Mouse (Mus musculus): Measurements from ENCODE around the gene Chmp3. TPM values are rescaled to one million over a fixed set of nuclear protein-coding genes. Genes with fewer than 3 reads are reported as not detected.

The Chmp3 gene
- polyA plus RNA-seq, 1 experiment: 51.7 TPM

- Histone ChIP-seq H3K79me3 (ENCODE audit: low read depth) (no peaks in the 10 kb centered on the region), H3K36me3 (ENCODE audit: control insufficient read depth, insufficient read depth) (no peaks in the 10 kb centered on the region), H3K79me2 (ENCODE audit: control insufficient read depth, insufficient read depth) (no peaks in the 10 kb centered on the region), H3ac (ENCODE audit: control insufficient read depth, insufficient read length, low read depth) (no peak overlapping the region), H3K27me3 (ENCODE audit: control insufficient read depth, insufficient read depth, insufficient read length) (no peaks in the 10 kb centered on the region), H3K4me3 (ENCODE audit: insufficient read depth, poor library complexity, severe bottlenecking) (no peak overlapping the region)
- TF ChIP-seq CTCF (IDR thresholded peaks at IDR 0.05; ENCODE audit: control insufficient read depth, insufficient read depth, insufficient read length) (no peak), MYOD1 (IDR thresholded peaks at IDR 0.05; ENCODE audit: control insufficient read depth, insufficient read length, low read depth) (no peak), FOSL1 (IDR thresholded peaks at IDR 0.05; ENCODE audit: insufficient read depth, low read length, poor library complexity, severe bottlenecking) (no peak)
Measured at GRCm38 (mm10) chr6:71530176-71530575, 13.4 kb upstream of the Chmp3 start.

GRCm38 (mm10) chr6:71537286-71537685 lies 6.3 kb upstream of the Chmp3 start:
- no peak for TF ChIP-seq USF1 (IDR thresholded peaks at IDR 0.05; ENCODE audit: low read depth)
- TF ChIP-seq CEBPB (IDR thresholded peaks at IDR 0.05; ENCODE audit: low read depth): no peak
- TF ChIP-seq MAX (IDR thresholded peaks at IDR 0.05): no peak
- Histone ChIP-seq H3K79me3 (ENCODE audit: low read depth) (no peaks in the 10 kb centered on the region), H3K4me3 (ENCODE audit: insufficient read depth, poor library complexity, severe bottlenecking) (no peak overlapping the region), H3K27me3 (ENCODE audit: control insufficient read depth, insufficient read depth, insufficient read length) (no peaks in the 10 kb centered on the region), H3K79me2 (ENCODE audit: control insufficient read depth, insufficient read depth) (no peaks in the 10 kb centered on the region), H3ac (ENCODE audit: control insufficient read depth, insufficient read length, low read depth) (no peak overlapping the region), H3K36me3 (ENCODE audit: control insufficient read depth, insufficient read depth) (no peaks in the 10 kb centered on the region)

- peaks cover 10% of the 10 kb centered on the region for H3K79me2 ChIP-seq (ENCODE audit: control insufficient read depth, insufficient read depth)
- peaks cover 19% of the 10 kb centered on the region for H3K36me3 ChIP-seq (ENCODE audit: control insufficient read depth, insufficient read depth)
- H3K79me3 ChIP-seq (ENCODE audit: low read depth): no peaks in the 10 kb centered on the region
- H3K27me3 ChIP-seq (ENCODE audit: control insufficient read depth, insufficient read depth, insufficient read length): no peaks in the 10 kb centered on the region
- no peak overlapping the region for H3K4me3 ChIP-seq (ENCODE audit: insufficient read depth, poor library complexity, severe bottlenecking)
- TF ChIP-seq USF1 (IDR thresholded peaks at IDR 0.05; ENCODE audit: low read depth) (no peak), FOSL1 (IDR thresholded peaks at IDR 0.05; ENCODE audit: insufficient read depth, low read length, poor library complexity, severe bottlenecking) (no peak), MAX (IDR thresholded peaks at IDR 0.05) (no peak), CEBPB (IDR thresholded peaks at IDR 0.05; ENCODE audit: low read depth) (no peak), CTCF (IDR thresholded peaks at IDR 0.05; ENCODE audit: control insufficient read depth, insufficient read depth, insufficient read length) (no peak), MYOD1 (IDR thresholded peaks at IDR 0.05; ENCODE audit: control insufficient read depth, insufficient read length, low read depth) (no peak), MYOG (IDR thresholded peaks at IDR 0.05; ENCODE audit: control insufficient read depth, extremely low read depth, insufficient read length) (no peak)
- no peak overlapping the region for H3ac ChIP-seq (ENCODE audit: control insufficient read depth, insufficient read length, low read depth)
Measured at GRCm38 (mm10) chr6:71555507-71555951, 11.9 kb downstream of the Chmp3 start.

- Histone ChIP-seq H3K4me3 (ENCODE audit: insufficient read depth, poor library complexity, severe bottlenecking) (no peak overlapping the region), H3ac (ENCODE audit: control insufficient read depth, insufficient read length, low read depth) (no peak overlapping the region), H3K27me3 (ENCODE audit: control insufficient read depth, insufficient read depth, insufficient read length) (no peaks in the 10 kb centered on the region), H3K36me3 (ENCODE audit: control insufficient read depth, insufficient read depth) (peaks cover 28% of the 10 kb centered on the region), H3K79me3 (ENCODE audit: low read depth) (no peaks in the 10 kb centered on the region), H3K79me2 (ENCODE audit: control insufficient read depth, insufficient read depth) (peaks cover 3% of the 10 kb centered on the region)
- TF ChIP-seq CTCF (IDR thresholded peaks at IDR 0.05; ENCODE audit: control insufficient read depth, insufficient read depth, insufficient read length): no peak
- TF ChIP-seq MAX (IDR thresholded peaks at IDR 0.05): no peak
- TF ChIP-seq MYOD1 (IDR thresholded peaks at IDR 0.05; ENCODE audit: control insufficient read depth, insufficient read length, low read depth): no peak
- no peak for TF ChIP-seq MYOG (IDR thresholded peaks at IDR 0.05; ENCODE audit: control insufficient read depth, extremely low read depth, insufficient read length)
- TF ChIP-seq USF1 (IDR thresholded peaks at IDR 0.05; ENCODE audit: low read depth): no peak
- no peak for TF ChIP-seq FOSL1 (IDR thresholded peaks at IDR 0.05; ENCODE audit: insufficient read depth, low read length, poor library complexity, severe bottlenecking)
- TF ChIP-seq CEBPB (IDR thresholded peaks at IDR 0.05; ENCODE audit: low read depth): no peak
Measured at GRCm38 (mm10) chr6:71556826-71557225, 13.2 kb downstream of the Chmp3 start.

- H3K4me3 ChIP-seq (ENCODE audit: insufficient read depth, poor library complexity, severe bottlenecking): no peak overlapping the region
Measured at GRCm38 (mm10) chr6:71568616-71569015, 25.0 kb downstream of the Chmp3 start.

GRCm38 (mm10) chr6:71569025-71569424 lies 25.4 kb downstream of the Chmp3 start:
- Histone ChIP-seq H3K4me3 (ENCODE audit: insufficient read depth, poor library complexity, severe bottlenecking) (no peak overlapping the region), H3K36me3 (ENCODE audit: control insufficient read depth, insufficient read depth) (peaks cover 18% of the 10 kb centered on the region), H3K79me3 (ENCODE audit: low read depth) (no peaks in the 10 kb centered on the region), H3ac (ENCODE audit: control insufficient read depth, insufficient read length, low read depth) (no peak overlapping the region), H3K27me3 (ENCODE audit: control insufficient read depth, insufficient read depth, insufficient read length) (no peaks in the 10 kb centered on the region), H3K79me2 (ENCODE audit: control insufficient read depth, insufficient read depth) (no peaks in the 10 kb centered on the region)
- TF ChIP-seq CEBPB (IDR thresholded peaks at IDR 0.05; ENCODE audit: low read depth): no peak
- no peak for TF ChIP-seq MAX (IDR thresholded peaks at IDR 0.05)

More at GRCm38 (mm10) chr6:71568616-71569015, 25.0 kb downstream of the Chmp3 start:
- no peak overlapping the region for H3ac ChIP-seq (ENCODE audit: control insufficient read depth, insufficient read length, low read depth)
- H3K79me3 ChIP-seq (ENCODE audit: low read depth): no peaks in the 10 kb centered on the region
- H3K27me3 ChIP-seq (ENCODE audit: control insufficient read depth, insufficient read depth, insufficient read length): no peaks in the 10 kb centered on the region
- no peaks in the 10 kb centered on the region for H3K79me2 ChIP-seq (ENCODE audit: control insufficient read depth, insufficient read depth)
- peaks cover 14% of the 10 kb centered on the region for H3K36me3 ChIP-seq (ENCODE audit: control insufficient read depth, insufficient read depth)
- TF ChIP-seq MAX (IDR thresholded peaks at IDR 0.05) (no peak), MYOG (IDR thresholded peaks at IDR 0.05; ENCODE audit: control insufficient read depth, extremely low read depth, insufficient read length) (no peak), CTCF (IDR thresholded peaks at IDR 0.05; ENCODE audit: control insufficient read depth, insufficient read depth, insufficient read length) (no peak), CEBPB (IDR thresholded peaks at IDR 0.05; ENCODE audit: low read depth) (no peak), USF1 (IDR thresholded peaks at IDR 0.05; ENCODE audit: low read depth) (no peak), MYOD1 (IDR thresholded peaks at IDR 0.05; ENCODE audit: control insufficient read depth, insufficient read length, low read depth) (no peak), FOSL1 (IDR thresholded peaks at IDR 0.05; ENCODE audit: insufficient read depth, low read length, poor library complexity, severe bottlenecking) (no peak)

Data from C2C12 (cell line).